Mouse (Mus musculus) intestine, embryonic 15.5 days (tissue): ENCODE data around the gene Pycr1. TPM values are rescaled to one million over a fixed set of nuclear protein-coding genes. Genes with fewer than 3 reads are reported as not detected.

Experiments
- ATAC-seq: fragments of 200-750 bp; cut with Nextera tagmentation; 2 replicates; pipeline ENCODE4 v1.8.0; 2017; ENCODE audit warnings: moderate TSS enrichment, moderate library complexity
- H3K27ac ChIP-seq: fragments of 300-500 bp; sonication (generic); 2 replicates; pipeline ENCODE4 v1.5.1; 2015; ENCODE audit warnings: mild to moderate bottlenecking, inconsistent platforms
- H3K27me3 ChIP-seq: fragments of 300-500 bp; sonication (generic); replicated peaks from 2 replicates; pipeline ENCODE4 v1.6.1; 2015; ENCODE audit warnings: inconsistent platforms
- H3K36me3 ChIP-seq: fragments of 300-500 bp; sonication (generic); 2 replicates; pipeline ENCODE4 v1.6.1; 2015; ENCODE audit warnings: inconsistent platforms
- H3K4me1 ChIP-seq: fragments of 300-500 bp; sonication (generic); replicated peaks from 2 replicates; pipeline ENCODE4 v1.6.1; 2015; ENCODE audit warnings: inconsistent platforms
- H3K4me2 ChIP-seq: fragments of 300-500 bp; sonication (generic); replicated peaks from 2 replicates; pipeline ENCODE4 v1.6.1; 2015; ENCODE audit warnings: mild to moderate bottlenecking, inconsistent platforms
- H3K4me3 ChIP-seq: fragments of 300-500 bp; sonication (generic); replicated peaks from 2 replicates; pipeline ENCODE4 v1.5.1; 2015; ENCODE audit warnings: inconsistent platforms
- H3K9ac ChIP-seq: fragments of 300-500 bp; sonication (generic); 2 replicates; pipeline ENCODE4 v1.6.1; 2015; ENCODE audit warnings: inconsistent platforms
- H3K9me3 ChIP-seq: fragments of 300-500 bp; sonication (generic); 2 replicates; pipeline ENCODE4 v1.6.1; 2016; ENCODE audit warnings: inconsistent platforms
- WGBS: fragments of 180-500 bp; shearing (Covaris S2); methylation state at CpG from one replicate; pipeline ENCODE4 v1.1.7; 2015; 5-methylcytosine and 5-hydroxymethylcytosine counted together
- polyA plus RNA-seq: library from polyadenylated mRNA; unstranded; fragments of >200 nt; fragmentation: Nextera tagmentation; extraction: Ambion mirVana; gene quantifications from 2 replicates; pipeline ENCODE4 v1.2.1, GENCODE M21; 2015

Gene Pycr1
- polyA plus RNA-seq, 1 experiment from 2014 or later: 26.4 TPM

DNA sequence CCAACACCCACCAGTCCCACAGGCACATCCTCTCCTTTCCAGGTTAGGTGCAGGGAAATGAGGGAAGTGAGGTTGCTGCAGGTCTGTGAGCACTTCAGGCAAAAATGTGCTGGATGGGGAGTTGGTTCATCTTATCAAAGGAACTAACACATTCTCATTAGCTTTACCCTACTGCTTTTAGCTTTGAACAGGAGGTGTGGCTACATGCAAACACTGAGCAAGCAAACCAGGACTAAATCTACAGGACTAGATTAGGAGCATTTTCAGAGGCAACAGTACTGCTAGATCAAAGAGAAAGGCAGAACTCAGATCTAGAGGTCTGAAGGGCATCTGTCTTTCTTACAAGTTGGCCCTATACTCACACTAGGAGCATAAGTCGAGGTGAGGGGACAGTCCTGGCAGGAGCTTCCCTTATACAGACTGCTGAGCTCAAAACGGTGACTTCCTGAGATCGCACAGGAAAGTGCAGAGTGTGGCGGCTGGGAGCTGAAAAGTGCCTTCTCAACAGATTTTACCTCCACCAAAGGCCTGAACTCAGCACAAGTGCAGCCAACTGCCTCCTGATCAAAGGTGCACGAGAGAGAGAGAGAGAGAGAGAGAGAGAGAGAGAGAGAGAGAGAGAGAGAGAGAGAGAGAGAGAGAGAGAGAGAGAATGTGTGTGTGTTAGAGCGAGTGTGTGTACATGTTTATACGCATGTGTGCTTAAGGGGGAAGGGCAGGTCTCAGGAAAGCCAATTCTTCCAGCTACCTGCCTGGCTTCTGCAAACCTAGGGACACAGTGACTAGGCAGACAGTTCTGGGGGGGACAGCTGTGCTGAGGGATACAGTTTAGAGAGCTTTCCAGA lies 12.5 kb downstream of the Pycr1 start:
- Histone ChIP-seq H3K4me1 (peaks cover 39% of the 10 kb centered on the region), H3K36me3 (peaks cover 13% of the 10 kb centered on the region), H3K4me3 (0 out of 2 replicates have a peak overlapping the region, but pooled peaks have one; percentile 94), H3K4me2 (peak overlapping the region; percentile 85), H3K9me3 (no peaks in the 10 kb centered on the region), H3K27me3 (no peaks in the 10 kb centered on the region), H3K27ac (peak overlapping the region; percentile 79), H3K9ac (peak overlapping the region; percentile 29)
- no peak for ATAC-seq
- 24% methylated on average over 7 of the region's 7 CpGs for WGBS

DNA sequence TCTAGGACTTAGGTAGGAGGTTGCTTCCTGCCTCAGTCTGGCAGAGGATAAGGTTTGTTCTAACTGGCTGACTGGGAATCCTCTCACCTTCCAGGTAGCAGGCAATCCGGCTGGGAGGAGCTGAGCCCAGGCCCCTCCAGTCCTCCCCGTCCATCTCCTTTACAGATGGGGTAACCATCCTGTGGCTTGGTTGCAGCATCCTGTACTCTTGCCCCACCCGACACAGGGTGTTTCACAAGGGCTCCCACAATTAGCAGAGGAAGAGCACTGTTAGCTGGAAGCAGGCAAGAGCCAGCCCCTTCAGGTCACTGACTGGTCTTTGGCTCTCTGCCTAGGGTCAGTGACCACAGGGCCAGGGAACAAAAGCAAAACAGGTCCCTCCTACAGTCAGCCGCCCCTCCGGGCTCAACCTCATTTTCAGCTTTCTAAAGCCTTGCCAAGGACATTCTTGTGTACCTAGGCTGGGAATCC lies 13.1 kb downstream of the Pycr1 start:
- peak overlapping the region; percentile 29 for H3K9ac ChIP-seq
- peak overlapping the region; percentile 79 for H3K27ac ChIP-seq
- no peaks in the 10 kb centered on the region for H3K27me3 ChIP-seq
- peak overlapping the region; percentile 17; the same call in 1 of the 2 replicates for H3K4me3 ChIP-seq
- 54% methylated on average over 5 of the region's 5 CpGs for WGBS
- no peak for ATAC-seq
- H3K4me1 ChIP-seq: peaks cover 44% of the 10 kb centered on the region
- H3K4me2 ChIP-seq: peak overlapping the region; percentile 85
- H3K36me3 ChIP-seq: peaks cover 13% of the 10 kb centered on the region
- no peaks in the 10 kb centered on the region for H3K9me3 ChIP-seq

DNA sequence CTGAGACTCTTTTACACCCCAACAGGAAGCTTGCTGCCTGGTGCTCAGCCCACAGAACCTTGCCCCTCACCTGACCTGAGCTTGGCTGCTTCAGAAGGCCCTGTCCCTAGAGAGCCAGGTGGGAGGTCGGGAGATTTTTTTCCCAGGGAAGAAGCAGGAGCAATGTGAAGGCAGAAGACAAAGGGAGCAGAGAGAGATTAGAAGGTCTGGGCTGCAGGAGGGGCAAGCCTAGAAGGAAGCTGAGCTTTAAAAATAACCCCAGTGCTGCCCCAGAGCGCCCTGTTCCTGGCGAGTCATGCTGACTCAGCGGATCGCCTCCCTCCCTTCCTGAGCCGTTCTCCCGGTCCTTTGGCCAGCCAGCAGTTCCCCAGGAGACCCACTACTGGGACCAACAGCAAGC lies 13.7 kb downstream of the Pycr1 start:
- Histone ChIP-seq H3K9me3 (no peaks in the 10 kb centered on the region), H3K36me3 (peaks cover 13% of the 10 kb centered on the region), H3K4me2 (peak overlapping the region; percentile 85), H3K27ac (peak overlapping the region; percentile 79), H3K4me1 (peaks cover 48% of the 10 kb centered on the region), H3K27me3 (no peaks in the 10 kb centered on the region), H3K4me3 (peak overlapping the region; percentile 17; the same call in 1 of the 2 replicates), H3K9ac (peak overlapping the region; percentile 29)
- 34% methylated on average over 7 of the region's 7 CpGs for WGBS
- ATAC-seq: 0 out of 2 replicates have a peak, but pooled peaks have one; percentile 9

DNA sequence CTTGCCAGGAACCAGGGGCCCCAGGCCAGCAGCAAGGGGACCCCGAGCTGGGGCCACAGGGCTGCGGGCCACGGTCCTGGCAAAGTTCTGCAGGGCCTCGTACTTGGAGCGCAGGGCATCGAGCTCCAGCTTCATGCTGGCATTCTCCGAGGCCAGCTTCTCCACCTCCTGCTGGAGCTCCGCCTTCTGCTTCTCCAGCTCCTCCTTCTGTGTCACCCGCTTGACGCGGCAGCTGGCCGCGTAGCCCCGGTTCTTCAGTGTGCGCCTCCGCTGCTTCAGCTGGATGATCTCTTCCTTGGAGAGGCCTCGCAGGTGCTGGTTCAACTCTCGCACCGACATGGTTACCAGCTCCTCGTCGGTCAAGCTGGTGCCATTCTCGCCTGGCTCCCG lies 14.2 kb downstream of the Pycr1 start:
- no peak for ATAC-seq
- no peaks in the 10 kb centered on the region for H3K27me3 ChIP-seq
- peak overlapping the region; percentile 29 for H3K9ac ChIP-seq
- H3K4me3 ChIP-seq: no peak overlapping the region
- H3K4me2 ChIP-seq: peak overlapping the region; percentile 85
- 71% methylated on average over 23 of the region's 23 CpGs for WGBS
- H3K36me3 ChIP-seq: peaks cover 13% of the 10 kb centered on the region
- peaks cover 48% of the 10 kb centered on the region for H3K4me1 ChIP-seq
- H3K9me3 ChIP-seq: no peaks in the 10 kb centered on the region
- peak overlapping the region; percentile 79 for H3K27ac ChIP-seq

DNA sequence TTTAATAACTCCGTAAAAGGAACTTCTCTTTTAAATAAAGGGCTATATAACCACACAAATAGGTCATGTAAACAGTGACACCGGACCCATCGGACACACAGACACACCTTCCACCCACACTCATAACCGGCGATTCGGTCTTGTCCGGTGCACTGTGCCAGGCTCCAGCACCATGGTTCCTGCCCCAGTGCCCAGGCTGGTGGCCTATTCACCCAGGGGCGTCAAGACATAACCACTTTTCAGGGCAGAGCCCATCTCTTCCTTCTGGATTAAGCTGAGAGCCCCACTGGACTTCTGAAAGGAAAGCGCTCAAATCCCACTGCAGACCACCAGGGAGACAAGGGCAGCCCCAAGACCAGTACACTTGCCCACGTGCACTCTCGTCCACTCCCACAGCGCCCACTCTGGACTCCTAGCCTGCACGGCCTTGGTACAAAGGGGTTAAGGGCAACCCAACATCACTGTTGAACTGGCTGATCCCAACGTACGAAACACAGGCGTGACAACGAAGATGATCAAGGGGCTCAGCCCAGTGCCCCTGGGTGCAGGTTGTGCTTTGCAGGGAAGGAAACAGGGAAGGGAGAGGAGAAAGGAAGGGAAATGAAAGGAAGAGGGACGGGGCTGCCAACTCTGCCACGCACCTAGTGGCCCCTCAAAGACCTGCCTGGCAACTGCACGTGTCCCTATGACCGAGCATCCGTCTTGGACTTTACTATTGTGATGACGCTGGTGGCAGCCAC lies 14.8 kb downstream of the Pycr1 start:
- Histone ChIP-seq H3K4me3 (no peak overlapping the region), H3K9ac (no peak overlapping the region), H3K4me1 (peaks cover 48% of the 10 kb centered on the region), H3K4me2 (peak overlapping the region; percentile 12; the same call in 1 of the 2 replicates), H3K27ac (0 out of 2 replicates have a peak overlapping the region, but pooled peaks have one; percentile 79), H3K36me3 (peaks cover 13% of the 10 kb centered on the region), H3K27me3 (no peaks in the 10 kb centered on the region), H3K9me3 (no peaks in the 10 kb centered on the region)
- 93% methylated on average over 23 of the region's 23 CpGs for WGBS
- ATAC-seq: no peak

DNA sequence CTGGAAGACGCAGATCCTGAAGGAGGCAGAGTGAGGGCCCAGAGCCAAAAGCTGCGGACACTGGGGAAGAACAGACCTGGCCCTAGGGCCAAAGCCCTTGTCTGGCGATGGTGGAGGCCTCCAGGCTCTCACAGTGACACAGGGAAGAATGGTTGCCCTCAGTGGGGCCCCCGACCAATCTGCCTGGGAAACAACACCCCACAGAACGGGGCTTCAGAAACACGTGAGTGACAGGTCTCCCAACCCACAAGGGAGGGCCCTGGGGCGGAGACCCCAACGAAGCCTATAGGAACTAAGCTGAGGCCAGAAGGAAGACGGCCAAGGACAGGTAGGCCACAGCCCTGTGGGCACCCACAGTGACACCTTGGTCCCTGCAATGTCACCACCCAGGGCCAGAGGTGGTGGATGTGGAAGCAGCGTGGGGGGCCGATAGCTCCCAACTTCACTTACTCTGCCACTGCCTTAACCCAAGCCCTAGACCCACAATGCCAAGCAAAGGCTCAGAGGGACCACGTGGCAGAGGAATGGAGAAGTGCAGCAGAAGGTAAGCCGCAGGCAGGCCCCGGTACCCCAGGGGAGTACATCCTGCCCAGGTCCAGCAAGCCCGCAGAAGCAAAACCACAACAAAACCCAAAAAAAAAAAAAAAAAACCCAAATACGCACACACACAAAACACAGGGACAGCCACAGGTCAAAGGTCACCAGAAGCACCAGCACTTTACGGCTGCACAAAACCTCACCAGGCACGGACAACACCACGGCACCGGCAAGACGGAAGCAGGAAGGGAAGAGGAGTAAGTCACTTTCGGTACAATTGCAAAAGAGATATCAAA lies 15.9 kb downstream of the Pycr1 start:
- no peaks in the 10 kb centered on the region for H3K27me3 ChIP-seq
- H3K4me2 ChIP-seq: no peak overlapping the region
- no peaks in the 10 kb centered on the region for H3K9me3 ChIP-seq
- H3K36me3 ChIP-seq: peaks cover 13% of the 10 kb centered on the region
- H3K4me1 ChIP-seq: peaks cover 51% of the 10 kb centered on the region
- no peak overlapping the region; the same call in 1 of the 2 replicates for H3K9ac ChIP-seq
- WGBS: 72% methylated on average over 22 of the region's 22 CpGs
- no peak overlapping the region for H3K4me3 ChIP-seq
- H3K27ac ChIP-seq: no peak overlapping the region
- no peak for ATAC-seq

DNA sequence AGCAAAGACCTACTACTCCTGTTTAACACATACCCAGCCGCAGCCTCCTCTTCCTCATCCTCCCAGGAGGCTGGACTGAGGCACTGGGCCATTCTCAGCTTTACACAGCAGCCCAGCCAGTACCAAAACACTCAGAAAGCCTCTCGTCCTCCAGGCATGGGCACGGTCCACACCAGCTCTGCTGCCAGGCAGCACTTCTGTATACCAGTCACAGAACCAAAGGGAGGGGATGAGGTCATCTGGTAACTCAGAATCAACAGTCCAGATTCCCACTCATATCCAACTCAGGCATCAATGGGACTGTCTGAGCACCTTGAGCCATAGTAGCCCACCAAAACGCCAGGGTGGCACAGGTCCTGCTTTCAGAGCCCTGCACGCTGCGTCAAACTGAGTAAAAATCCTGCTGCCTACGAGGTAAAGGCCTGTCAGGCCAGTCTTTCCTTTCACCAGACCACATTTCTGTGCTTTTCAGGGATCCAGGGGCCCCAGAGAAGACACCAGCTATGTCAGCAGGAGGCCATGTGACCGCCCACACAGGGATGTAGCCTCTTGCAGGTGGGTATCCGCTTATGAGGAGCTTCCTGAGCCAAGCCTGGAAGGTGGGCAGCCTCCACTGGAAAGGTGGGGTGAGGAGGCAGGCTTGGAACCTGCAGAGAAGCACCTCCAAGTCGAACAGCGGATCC lies 16.6 kb downstream of the Pycr1 start:
- 91% methylated on average over 11 of the region's 11 CpGs for WGBS
- H3K4me1 ChIP-seq: peaks cover 45% of the 10 kb centered on the region
- no peak overlapping the region for H3K27ac ChIP-seq
- H3K9me3 ChIP-seq: no peaks in the 10 kb centered on the region
- no peak overlapping the region for H3K4me2 ChIP-seq
- peaks cover 13% of the 10 kb centered on the region for H3K36me3 ChIP-seq
- no peak for ATAC-seq
- H3K4me3 ChIP-seq: no peak overlapping the region
- H3K9ac ChIP-seq: no peak overlapping the region; the same call in 1 of the 2 replicates
- no peaks in the 10 kb centered on the region for H3K27me3 ChIP-seq

DNA sequence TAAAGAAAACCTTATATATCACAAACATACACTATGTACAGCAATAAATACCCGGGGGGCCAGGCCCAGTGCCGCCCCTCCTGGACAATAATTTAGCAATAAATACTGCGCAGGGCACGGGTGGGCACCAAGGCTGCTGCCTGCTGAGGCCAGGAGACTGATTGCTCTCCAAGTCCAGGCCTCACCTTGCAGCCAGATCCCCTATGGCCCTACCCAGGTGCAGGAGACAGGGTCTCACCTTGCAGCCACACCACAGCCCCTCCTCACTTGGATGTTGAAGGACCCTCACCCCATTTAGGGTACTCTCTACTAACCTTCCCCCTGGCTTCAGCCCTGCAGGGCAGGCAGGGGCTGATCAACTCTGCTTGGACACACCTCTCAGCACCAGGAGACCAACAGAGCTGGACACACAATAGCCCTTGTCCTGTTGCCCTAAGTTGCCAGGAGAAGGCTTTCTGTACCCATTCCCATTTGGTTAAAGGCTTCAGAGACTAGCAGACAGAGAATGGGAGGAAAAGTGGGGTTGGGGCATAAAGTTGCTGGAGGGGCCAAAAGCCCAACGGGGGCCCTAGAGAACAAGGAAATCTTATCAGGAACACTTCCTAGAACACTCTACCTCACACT lies 18.3 kb downstream of the Pycr1 start, which contains the start of gene Sirt7:
TSS of gene Sirt7 (minus strand) at position 89 of the 624 bp plus-strand sequence.
- H3K9ac ChIP-seq: peak within 1 kb of the TSS; percentile 78
- no peaks in the 10 kb centered on the region for H3K27me3 ChIP-seq
- H3K4me2 ChIP-seq: peak within 1 kb of the TSS; percentile 93
- H3K4me1 ChIP-seq: peaks cover 31% of the 10 kb centered on the region
- no peaks in the 10 kb centered on the region for H3K9me3 ChIP-seq
- H3K4me3 ChIP-seq: peak within 1 kb of the TSS; percentile 93
- peak; percentile 27 for ATAC-seq
- H3K36me3 ChIP-seq: peaks cover 17% of the 10 kb centered on the region
- H3K27ac ChIP-seq: peak within 1 kb of the TSS; percentile 85
- 14% methylated on average over 5 of the region's 5 CpGs for WGBS

DNA sequence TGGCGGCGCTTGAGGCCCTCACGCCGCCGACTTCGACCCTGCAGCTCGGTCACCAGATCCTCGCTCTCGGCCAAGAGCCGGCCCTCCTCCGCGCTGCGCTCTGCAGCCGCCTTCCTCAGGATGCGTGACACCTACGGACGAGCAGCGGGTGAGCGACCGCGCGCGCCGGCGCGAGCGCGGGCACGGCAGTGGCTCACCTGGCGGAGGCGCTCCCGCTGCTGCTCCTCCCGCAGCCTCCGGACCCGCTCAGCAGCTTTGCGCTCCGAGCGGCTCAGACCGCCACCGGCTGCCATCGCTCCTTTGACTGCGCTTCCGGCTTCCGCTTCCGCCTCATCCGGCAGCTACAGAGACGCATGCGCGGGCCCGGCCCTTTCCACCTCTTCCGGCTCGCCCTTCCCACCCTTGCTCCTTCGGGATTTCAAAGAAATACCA lies 18.9 kb downstream of the Pycr1 start:
- peak; percentile 85 for ATAC-seq
- H3K4me3 ChIP-seq: peak overlapping the region; percentile 93
- peak overlapping the region; percentile 85 for H3K27ac ChIP-seq
- peaks cover 25% of the 10 kb centered on the region for H3K4me1 ChIP-seq
- WGBS: under 1% methylated on average over 53 of the region's 53 CpGs
- peak overlapping the region; percentile 78 for H3K9ac ChIP-seq
- H3K36me3 ChIP-seq: peaks cover 22% of the 10 kb centered on the region
- H3K27me3 ChIP-seq: no peaks in the 10 kb centered on the region
- peak overlapping the region; percentile 93 for H3K4me2 ChIP-seq
- H3K9me3 ChIP-seq: no peaks in the 10 kb centered on the region

DNA sequence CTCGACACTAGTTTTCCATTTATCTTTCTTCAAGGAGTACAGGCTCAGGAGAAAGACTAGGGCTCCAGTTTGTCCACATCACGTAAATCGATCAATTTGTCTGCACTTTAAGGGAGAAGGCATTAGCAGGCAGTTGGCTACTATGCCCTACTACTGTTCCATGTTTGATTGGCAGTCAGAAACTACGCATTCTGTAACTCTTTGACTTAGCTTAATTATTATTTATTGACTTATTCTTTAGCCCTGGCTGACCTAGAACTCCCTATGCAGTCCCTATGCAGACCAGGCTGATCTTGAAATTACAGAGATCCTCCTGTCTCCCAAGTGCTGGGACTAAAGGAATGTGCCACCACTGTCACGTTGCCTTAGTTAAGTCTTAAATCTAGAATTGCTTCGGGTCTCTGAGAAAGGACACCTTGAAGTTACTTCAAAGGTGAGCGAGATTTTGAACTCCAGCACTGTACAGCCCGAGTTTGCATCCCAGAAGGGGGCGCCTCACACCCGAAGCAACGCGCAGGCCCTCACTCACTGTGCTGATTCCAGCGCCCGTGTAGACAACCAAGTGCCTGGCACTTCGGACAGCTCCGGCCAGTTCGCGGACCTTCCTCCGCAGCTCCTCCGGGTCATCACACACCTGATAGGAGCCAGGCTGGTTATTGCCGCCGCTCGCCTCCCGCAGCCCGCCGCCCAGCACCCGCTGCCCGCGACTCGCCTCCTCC lies 19.4 kb downstream of the Pycr1 start:
- H3K4me2 ChIP-seq: peak overlapping the region; percentile 93
- H3K4me1 ChIP-seq: peaks cover 20% of the 10 kb centered on the region
- ATAC-seq: peak; percentile 82
- H3K27ac ChIP-seq: peak overlapping the region; percentile 85
- H3K27me3 ChIP-seq: no peaks in the 10 kb centered on the region
- H3K36me3 ChIP-seq: peaks cover 19% of the 10 kb centered on the region
- H3K9ac ChIP-seq: peak overlapping the region; percentile 78
- no peaks in the 10 kb centered on the region for H3K9me3 ChIP-seq
- WGBS: 12% methylated on average over 30 of the region's 30 CpGs
- H3K4me3 ChIP-seq: peak overlapping the region; percentile 93
